Mouse (Mus musculus) limb, embryonic 11.5 days (tissue): Measurements from ENCODE around the gene Olfr60. TPM values are rescaled to one million over a fixed set of nuclear protein-coding genes. Genes with fewer than 3 reads are reported as not detected.

Experiments
- ATAC-seq: fragments of 200-750 bp; cut with Nextera tagmentation; 2 replicates; pipeline ENCODE4 v1.8.0; 2017; ENCODE audit warnings: low read depth; ENCODE audit not compliant: insufficient number of reproducible peaks, low FRiP score, low TSS enrichment
- DNase-seq: peaks from one replicate; pipeline ENCODE4 v3.0.0-alpha.2; 2015; ENCODE audit warnings: low spot score
- H3K27ac ChIP-seq: fragments of 300-500 bp; sonication (generic); replicated peaks from 2 replicates; pipeline ENCODE4 v1.5.1; 2014; ENCODE audit warnings: low read depth, mild to moderate bottlenecking, low read length
- H3K27me3 ChIP-seq: fragments of 300-500 bp; sonication (generic); 2 replicates; pipeline ENCODE4 v1.6.1; 2014; ENCODE audit warnings: mild to moderate bottlenecking, low read length, mixed read lengths; ENCODE audit not compliant: control insufficient read depth, insufficient read depth
- H3K36me3 ChIP-seq: fragments of 300-500 bp; sonication (generic); 2 replicates; pipeline ENCODE4 v1.6.1; 2014; ENCODE audit warnings: mild to moderate bottlenecking, low read length, moderate library complexity, mixed read lengths; ENCODE audit not compliant: control insufficient read depth, insufficient read depth
- H3K4me1 ChIP-seq: fragments of 300-500 bp; sonication (generic); 2 replicates; pipeline ENCODE4 v1.6.1; 2014; ENCODE audit warnings: low read length, mixed read lengths; ENCODE audit not compliant: control insufficient read depth, insufficient read depth
- H3K4me2 ChIP-seq: fragments of 300-500 bp; sonication (generic); 2 replicates; pipeline ENCODE4 v1.6.1; 2014; ENCODE audit warnings: low read depth, mild to moderate bottlenecking, moderate library complexity; ENCODE audit not compliant: severe bottlenecking
- H3K4me3 ChIP-seq: fragments of 300-500 bp; sonication (generic); 2 replicates; pipeline ENCODE4 v1.5.1; 2014; ENCODE audit warnings: low read depth, low read length
- H3K9ac ChIP-seq: fragments of 300-500 bp; sonication (generic); 2 replicates; pipeline ENCODE4 v1.6.1; 2014; ENCODE audit warnings: mild to moderate bottlenecking, low read length
- H3K9me3 ChIP-seq: fragments of 300-500 bp; sonication (generic); 2 replicates; pipeline ENCODE4 v1.6.1; 2016; ENCODE audit warnings: low read length; ENCODE audit not compliant: control insufficient read depth
- WGBS: fragments of 180-500 bp; shearing (Covaris S2); extraction: QIAGEN DNeasy Blood & Tissue Kit; methylation state at CpG from one replicate; pipeline ENCODE4 v1.1.7; 2014; 5-methylcytosine and 5-hydroxymethylcytosine counted together
- polyA plus RNA-seq: library from polyadenylated mRNA; unstranded; fragments of >200 nt; fragmentation: Nextera tagmentation; extraction: Ambion mirVana; gene quantifications from 2 replicates; pipeline ENCODE4 v1.2.1, GENCODE M21; 2014

Olfr60 gene
- polyA plus RNA-seq, 1 experiment from 2014 or later: not detected

DNA sequence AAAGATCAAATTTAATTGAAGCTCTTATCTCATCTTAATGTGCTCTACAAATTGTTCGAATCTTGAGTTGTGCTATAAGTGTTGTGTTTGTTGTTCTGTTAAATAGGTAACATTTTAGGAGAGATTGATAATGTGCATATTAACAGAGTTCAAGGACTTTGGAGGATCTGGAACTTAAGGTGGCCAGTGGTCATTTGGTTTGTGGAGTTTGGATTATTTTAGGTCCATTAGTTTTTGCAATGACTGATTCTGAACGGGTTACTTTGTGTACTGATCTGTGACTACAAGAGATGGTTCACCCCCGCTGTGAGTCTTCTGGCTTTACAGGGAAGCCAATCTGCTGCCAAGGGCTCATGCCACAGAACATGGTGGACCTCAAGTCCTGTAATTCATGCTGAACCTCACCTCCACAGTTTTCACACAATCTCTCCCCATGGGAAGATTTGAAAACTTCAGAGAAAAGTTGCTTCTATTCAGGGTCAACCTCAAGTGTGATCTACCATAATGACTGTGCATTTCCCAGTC is 41.5 kb downstream of the Olfr60 start:
- ATAC-seq (no peak), DNase-seq (no peak)
- Histone ChIP-seq H3K9me3 (no peaks in the 10 kb centered on the region), H3K4me1 (no peaks in the 10 kb centered on the region), H3K9ac (no peak overlapping the region), H3K4me2 (no peak overlapping the region), H3K27me3 (no peaks in the 10 kb centered on the region), H3K36me3 (no peaks in the 10 kb centered on the region), H3K27ac (no peak overlapping the region), H3K4me3 (no peak overlapping the region)
- WGBS: 79% methylated on average over 3 of the region's 3 CpGs

DNA sequence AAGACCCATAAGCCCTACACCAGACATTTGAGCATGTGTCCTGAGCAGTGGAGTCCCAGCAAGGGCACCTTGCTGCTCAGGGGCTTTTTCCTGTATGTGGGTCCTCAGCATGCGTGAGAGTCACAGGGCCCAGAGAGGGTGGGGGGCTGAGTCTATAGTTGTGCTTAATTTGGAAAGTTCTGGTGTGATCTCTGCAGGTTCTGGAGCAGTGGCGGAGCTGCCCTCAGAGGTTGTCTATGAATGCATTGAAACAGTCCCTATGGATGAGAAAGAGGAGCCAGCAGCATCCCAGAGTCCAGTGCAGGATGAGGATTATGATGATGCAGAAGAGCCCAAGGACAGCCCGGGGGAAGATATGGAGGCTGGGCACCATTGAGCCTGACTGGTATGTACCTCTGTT is 62.1 kb downstream of the Olfr60 start:
- no peak overlapping the region for H3K9ac ChIP-seq
- H3K27ac ChIP-seq: no peak overlapping the region
- DNase-seq (no peak), ATAC-seq (no peak)
- no peak overlapping the region for H3K4me2 ChIP-seq
- no peaks in the 10 kb centered on the region for H3K9me3 ChIP-seq
- H3K4me3 ChIP-seq: no peak overlapping the region
- no peaks in the 10 kb centered on the region for H3K27me3 ChIP-seq
- no peaks in the 10 kb centered on the region for H3K4me1 ChIP-seq
- 86% methylated on average over 3 of the region's 3 CpGs for WGBS
- no peaks in the 10 kb centered on the region for H3K36me3 ChIP-seq

DNA sequence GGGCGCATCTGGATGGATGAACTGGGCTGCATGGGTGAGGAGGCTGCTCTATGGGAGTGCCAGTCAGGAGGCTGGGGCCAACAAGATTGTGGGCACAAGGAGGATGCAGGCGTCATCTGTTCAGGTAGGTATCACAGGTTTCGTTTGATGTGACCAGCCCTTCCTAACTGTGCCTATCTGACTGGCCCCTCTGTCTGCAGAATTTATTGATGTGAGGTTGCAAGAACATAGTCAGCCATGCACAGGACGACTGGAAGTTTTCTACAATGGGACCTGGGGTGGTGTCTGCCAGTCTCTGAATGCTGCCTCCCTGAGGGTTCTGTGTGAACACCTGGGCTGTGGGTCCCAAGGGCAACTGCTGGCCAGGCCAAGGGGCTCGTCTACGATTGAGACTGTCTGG is 64.6 kb downstream of the Olfr60 start:
- DNase-seq (no peak), ATAC-seq (no peak)
- Histone ChIP-seq H3K4me1 (no peaks in the 10 kb centered on the region), H3K9me3 (no peaks in the 10 kb centered on the region), H3K36me3 (no peaks in the 10 kb centered on the region), H3K27ac (no peak overlapping the region), H3K9ac (no peak overlapping the region), H3K27me3 (no peaks in the 10 kb centered on the region), H3K4me3 (no peak overlapping the region), H3K4me2 (no peak overlapping the region)
- 76% methylated on average over 6 of the region's 6 CpGs for WGBS

DNA sequence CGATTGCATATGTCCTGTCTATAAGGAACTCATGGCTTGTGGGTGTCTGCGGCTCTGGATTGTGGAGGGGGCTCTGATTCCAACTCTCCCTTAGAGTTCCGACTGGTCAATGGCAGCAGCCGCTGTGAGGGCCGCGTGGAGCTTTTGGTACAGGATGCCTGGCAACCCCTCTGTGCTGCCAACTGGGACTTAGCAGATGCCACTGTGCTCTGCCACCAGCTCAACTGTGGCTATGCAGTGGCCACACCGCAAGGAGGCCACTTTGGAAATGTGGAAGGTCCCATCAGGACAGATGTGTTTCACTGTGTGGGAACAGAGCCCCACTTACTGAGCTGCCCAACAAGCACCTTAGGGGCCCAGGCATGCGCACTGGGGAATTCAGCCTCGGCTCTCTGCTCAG is 65.7 kb downstream of the Olfr60 start:
- Histone ChIP-seq H3K4me3 (no peak overlapping the region), H3K4me1 (no peaks in the 10 kb centered on the region), H3K27ac (no peak overlapping the region), H3K27me3 (no peaks in the 10 kb centered on the region), H3K9ac (no peak overlapping the region), H3K36me3 (no peaks in the 10 kb centered on the region), H3K4me2 (no peak overlapping the region), H3K9me3 (no peaks in the 10 kb centered on the region)
- ATAC-seq (no peak), DNase-seq (no peak)
- WGBS: 89% methylated on average over 9 of the region's 9 CpGs

Other genes with a start within 250 kb of the Olfr60 start
- 18.2 and 20.0 TPM in 2 replicates for gene Paox, start 245.9 kb downstream of the Olfr60 start, polyA plus RNA-seq
- gene Echs1, start 245.2 kb downstream of the Olfr60 start, polyA plus RNA-seq: 188 and 195 TPM in 2 replicates
- 22.0 and 22.4 TPM in 2 replicates for gene Mtg1, start 224.1 kb downstream of the Olfr60 start, polyA plus RNA-seq
- not detected in 2 replicates for gene Sprn, start 206.8 kb downstream of the Olfr60 start, polyA plus RNA-seq
- not detected in 2 replicates for gene Olfr522, start 196.9 kb downstream of the Olfr60 start, polyA plus RNA-seq
- gene Olfr523, start 188.5 kb downstream of the Olfr60 start, polyA plus RNA-seq: not detected in 2 replicates
- not detected in 2 replicates for gene Olfr524, start 155.7 kb downstream of the Olfr60 start, polyA plus RNA-seq
- gene Cd163l1, start 143.4 kb downstream of the Olfr60 start, polyA plus RNA-seq: not detected in 2 replicates
- gene 5830411N06Rik, start 114.4 kb downstream of the Olfr60 start, polyA plus RNA-seq: not detected in 2 replicates
- gene Olfr525, start 40.8 kb downstream of the Olfr60 start, polyA plus RNA-seq: not detected in 2 replicates
- not detected in 2 replicates for gene Olfr527, start 27.7 kb downstream of the Olfr60 start, polyA plus RNA-seq
- gene Olfr530, start 14.7 kb upstream of the Olfr60 start, polyA plus RNA-seq: not detected in 2 replicates
- gene Olfr531, start 41.2 kb upstream of the Olfr60 start, polyA plus RNA-seq: not detected in 2 replicates
- gene Olfr532, start 60.0 kb upstream of the Olfr60 start, polyA plus RNA-seq: not detected in 2 replicates
- gene Olfr533, start 101.7 kb upstream of the Olfr60 start, polyA plus RNA-seq: not detected in 2 replicates
- gene Olfr535, start 122.5 kb upstream of the Olfr60 start, polyA plus RNA-seq: not detected in 2 replicates
- not detected in 2 replicates for gene Olfr536, start 145.7 kb upstream of the Olfr60 start, polyA plus RNA-seq
- not detected in 2 replicates for gene Olfr538, start 206.2 kb upstream of the Olfr60 start, polyA plus RNA-seq
- gene Olfr46, start 239.6 kb upstream of the Olfr60 start, polyA plus RNA-seq: not detected in 2 replicates